Mouse (Mus musculus) thymus, adult 18-20 months (tissue): ENCODE measurements around the gene Tsr3.
"Not testable (repeated sequence)": the region's sequence is repeated elsewhere in the genome, so short reads cannot be mapped to it uniquely, and the experiment has no call there.

Source experiments
- DNase-seq, 2 experiments: peaks; one replicate each; pipeline ENCODE4 v3.0.0; 2022; ENCODE audit warnings: mixed read lengths in 2 of 2

Tsr3 gene

GRCm38 (mm10) chr17:25239695-25240636, at the start of gene Tsr3, which contains the start of gene Gnptg:
Gene Tsr3, plus strand, starts transcription at chr17:25240170.
Gene Gnptg, minus strand, starts transcription at chr17:25240124.
- peak; percentile 77 to 83 for DNase-seq

GRCm38 (mm10) chr17:25202401-25202800, 37.6 kb upstream of the Tsr3 start:
- DNase-seq: no peak

- no peak for DNase-seq
Measured at GRCm38 (mm10) chr17:25210006-25210405, 30.0 kb upstream of the Tsr3 start.

DNA sequence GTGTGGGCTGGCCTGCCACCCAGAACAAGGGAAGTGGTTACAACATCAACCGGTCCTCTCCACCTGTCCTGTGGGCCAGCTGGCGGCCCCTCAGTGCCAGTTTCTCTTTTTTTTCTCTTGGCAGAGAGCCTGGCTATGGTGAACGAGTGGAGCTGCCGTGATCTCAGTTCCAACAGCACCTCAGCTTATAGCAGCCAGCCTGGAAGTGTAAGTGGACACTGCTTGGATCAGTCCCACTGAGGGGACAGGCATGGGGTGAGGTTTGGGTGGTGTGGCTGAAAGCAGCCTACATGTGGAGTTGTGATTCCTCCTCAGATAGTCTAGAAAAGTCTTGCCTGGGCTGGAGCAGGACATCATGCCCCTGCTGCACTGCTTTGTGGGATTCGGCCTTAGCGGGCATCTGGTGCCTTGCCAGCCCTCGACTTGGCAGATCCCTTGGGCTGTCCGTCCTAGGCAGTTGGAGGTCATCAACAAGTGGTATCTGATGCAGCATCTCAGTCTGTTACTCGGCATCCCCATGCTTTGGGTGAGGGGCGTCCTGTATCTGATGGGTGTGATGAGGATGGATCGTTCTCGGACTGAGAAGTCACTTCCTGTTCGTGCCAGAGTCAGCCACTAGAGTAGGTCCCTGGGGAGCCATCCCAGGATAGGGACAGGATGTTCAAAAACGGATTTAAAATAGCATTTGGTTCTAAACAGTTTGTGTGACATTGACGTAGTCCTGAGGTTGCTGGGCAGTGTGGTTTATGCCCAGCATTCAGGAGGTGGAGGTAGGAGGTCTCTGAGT, 29.1 kb upstream of the Tsr3 start:
- DNase-seq: no peak

GRCm38 (mm10) chr17:25211705-25212104, 28.3 kb upstream of the Tsr3 start:
- DNase-seq: no peak

- no peak for DNase-seq
Measured at GRCm38 (mm10) chr17:25215431-25215830, 24.5 kb upstream of the Tsr3 start.

DNA sequence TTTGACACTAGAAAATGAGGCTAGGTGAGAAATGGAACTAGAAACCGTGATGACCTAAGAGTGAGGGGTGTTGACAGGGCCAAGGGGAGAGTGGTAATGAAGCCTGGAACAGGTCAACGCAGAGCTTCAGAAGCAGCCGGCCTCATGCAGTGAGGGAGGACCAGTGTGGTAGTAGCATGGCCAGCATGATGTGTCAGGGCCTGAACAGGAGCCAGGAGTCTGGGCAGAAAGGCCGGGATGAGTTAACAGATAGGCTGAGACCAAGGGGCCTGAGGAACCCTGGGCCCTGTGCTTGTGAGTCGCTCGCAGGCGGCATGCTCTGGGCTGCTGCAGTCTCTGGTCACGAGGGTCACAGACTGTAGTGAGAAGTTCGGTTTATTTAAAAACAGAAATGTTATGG, 21.0 kb upstream of the Tsr3 start:
- no peak for DNase-seq

GRCm38 (mm10) chr17:25219492-25220295, 20.3 kb upstream of the Tsr3 start:
- peak in 1 of 2 experiments; percentile 44 for DNase-seq

DNA sequence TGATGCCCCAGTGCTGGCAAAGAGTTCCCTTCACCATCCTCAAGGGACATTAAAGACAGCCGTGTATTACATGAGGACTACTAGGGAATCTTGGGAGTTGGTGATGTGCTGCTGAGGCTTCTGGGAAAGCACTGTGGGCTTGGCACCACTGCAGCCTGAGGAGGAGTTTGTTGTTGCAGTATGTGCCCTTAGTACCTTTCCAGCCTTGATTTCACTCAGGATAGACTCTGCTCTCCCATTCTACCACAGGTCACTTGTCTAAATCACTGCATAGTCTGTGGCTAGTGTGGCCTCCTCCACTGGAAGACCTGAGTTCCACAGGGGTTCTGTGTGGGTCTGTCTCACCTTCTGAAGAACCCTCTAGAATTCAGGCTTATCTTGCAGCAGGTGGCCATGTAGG, 19.2 kb upstream of the Tsr3 start:
- no peak for DNase-seq

DNA sequence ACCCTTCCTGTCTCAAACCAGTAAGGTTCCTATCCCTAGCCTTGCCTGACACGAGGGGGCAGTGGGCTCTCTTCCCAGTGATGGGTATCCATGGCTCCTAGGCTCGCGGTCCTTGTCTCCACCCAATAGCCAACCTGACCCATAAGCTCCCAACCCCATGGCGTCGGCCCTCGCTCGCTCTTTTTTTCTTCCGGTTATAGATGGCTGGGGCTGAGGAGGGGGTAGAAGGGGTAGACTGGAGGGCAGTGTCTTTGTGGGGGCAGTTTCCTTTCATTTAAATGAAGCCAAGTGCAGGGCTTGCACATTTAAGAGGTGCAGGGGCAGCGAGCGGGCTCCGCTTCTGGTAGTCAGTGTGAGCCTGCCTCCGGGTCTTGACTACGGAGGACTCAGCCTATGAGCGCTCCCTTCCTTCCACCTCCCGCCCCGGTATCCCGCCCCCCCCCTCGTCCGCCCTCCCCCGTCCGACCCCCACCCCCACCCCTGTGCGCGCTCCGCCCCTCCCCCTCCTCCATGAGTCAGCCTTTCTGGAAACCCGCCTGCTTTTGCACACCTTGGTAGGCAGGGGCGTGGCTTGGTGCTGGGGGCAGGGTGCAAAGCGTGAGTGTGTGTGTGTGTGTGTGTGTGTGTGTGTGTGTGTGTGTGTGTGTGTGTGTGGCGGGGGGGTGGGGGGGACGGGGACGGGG, 18.0 kb upstream of the Tsr3 start:
- peak; percentile 66 to 76 for DNase-seq

DNA sequence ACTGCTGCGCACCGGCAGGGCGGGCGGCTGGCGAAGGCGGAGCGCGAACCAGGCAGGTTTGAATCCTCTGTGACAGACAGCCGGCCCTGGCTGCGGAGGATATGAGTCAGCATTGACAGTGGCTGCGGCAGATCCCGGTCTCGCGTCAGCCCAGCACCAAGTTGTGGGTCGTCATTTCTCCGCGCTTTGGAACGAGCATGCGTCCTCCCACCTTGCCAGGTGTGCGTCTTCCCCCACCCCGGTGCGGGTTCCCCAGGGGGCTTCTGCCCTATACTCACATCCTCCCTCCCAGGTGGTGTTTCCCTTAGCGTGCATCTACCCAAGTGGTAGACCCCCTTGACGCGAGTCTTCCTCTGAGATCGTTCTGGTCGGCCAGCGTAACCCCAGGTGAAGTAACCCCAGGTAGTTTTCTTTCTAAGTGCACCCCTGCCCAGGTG, 17.4 kb upstream of the Tsr3 start:
- DNase-seq: peak; percentile 49 to 65

DNA sequence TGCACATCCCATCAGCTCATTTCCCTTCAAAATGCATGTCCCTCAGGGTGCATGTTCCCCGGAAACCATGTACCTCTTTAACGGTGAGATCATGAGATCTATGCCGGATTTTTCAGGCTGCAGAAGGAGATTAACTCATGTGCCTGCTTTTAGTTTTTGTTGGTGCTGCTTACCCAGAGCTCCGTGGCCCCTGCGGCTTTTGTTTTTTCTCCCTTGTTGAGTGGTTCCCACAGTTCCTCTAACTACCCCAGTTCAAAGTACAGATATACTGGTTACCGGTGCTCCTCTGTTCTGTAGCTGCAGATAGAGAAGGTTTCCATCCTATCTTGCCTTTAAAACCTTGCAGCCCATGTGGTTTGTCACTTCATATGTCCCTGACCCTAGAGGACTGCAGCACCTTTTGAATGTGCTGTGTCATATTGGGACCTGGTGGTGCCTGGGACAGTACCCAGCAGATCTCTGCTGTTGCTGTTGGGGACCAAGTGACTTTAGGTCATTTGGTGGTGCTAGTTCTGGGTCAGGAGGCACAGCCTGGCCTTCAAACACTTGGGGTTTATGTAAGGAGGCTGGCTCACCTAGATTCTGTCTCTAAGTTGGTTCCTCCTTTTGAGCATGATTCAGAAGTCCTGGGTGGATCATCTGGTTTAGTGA, 16.9 kb upstream of the Tsr3 start:
- DNase-seq: no peak

DNA sequence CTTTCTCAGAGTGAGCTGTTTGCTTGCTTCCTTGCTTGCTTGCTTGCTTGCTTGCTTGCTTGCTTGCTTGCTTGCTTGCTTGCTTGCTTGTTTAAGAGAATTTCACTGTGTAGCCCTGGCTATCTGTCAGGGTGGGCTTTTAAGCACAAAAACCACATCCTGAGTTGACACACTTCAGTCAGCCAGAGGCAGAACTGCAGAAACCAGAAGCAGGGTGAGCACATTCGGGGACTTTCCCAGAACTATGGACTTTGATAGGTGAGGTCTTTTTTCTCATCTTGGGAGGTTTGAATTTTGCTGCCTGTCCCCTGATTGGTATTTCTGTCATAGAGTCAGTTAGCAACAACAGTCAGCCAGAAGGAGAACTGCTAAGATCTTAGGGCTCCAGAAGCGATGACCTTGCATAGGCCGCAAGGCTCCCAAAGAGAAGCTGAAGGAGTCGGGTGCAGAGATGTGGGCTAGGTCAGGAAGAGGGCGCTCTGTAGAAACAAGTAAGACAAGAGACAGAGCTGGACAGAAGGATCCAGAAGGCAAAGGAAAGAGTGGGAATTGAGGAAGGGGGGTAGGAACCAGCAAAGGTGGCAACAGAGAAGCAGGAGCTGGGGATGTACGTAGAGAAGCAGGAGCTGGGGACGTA, 15.3 kb upstream of the Tsr3 start:
- DNase-seq: peak in 1 of 2 experiments; percentile 59

DNA sequence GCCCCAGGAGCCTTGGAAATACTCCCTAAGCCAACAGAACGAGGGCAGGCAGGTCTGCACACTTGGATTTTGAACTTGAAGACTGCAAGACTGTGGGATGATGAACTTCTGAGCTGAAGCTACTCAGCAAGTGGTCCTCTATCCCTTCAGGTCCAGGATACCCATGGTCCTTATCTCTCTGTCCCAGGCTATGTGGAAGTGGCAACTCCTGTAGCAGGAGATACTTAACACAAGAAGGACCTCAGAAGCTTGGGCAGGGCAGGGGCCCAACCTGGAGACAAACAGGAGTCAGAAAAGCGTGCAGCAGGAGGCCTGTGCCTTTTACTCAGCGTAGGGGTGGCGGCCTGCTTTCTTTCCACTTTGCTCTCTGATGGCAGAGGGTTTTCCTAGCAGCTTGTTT, 14.3 kb upstream of the Tsr3 start:
- DNase-seq: no peak

GRCm38 (mm10) chr17:25227991-25228390, 12.0 kb upstream of the Tsr3 start:
- DNase-seq: no peak

DNA sequence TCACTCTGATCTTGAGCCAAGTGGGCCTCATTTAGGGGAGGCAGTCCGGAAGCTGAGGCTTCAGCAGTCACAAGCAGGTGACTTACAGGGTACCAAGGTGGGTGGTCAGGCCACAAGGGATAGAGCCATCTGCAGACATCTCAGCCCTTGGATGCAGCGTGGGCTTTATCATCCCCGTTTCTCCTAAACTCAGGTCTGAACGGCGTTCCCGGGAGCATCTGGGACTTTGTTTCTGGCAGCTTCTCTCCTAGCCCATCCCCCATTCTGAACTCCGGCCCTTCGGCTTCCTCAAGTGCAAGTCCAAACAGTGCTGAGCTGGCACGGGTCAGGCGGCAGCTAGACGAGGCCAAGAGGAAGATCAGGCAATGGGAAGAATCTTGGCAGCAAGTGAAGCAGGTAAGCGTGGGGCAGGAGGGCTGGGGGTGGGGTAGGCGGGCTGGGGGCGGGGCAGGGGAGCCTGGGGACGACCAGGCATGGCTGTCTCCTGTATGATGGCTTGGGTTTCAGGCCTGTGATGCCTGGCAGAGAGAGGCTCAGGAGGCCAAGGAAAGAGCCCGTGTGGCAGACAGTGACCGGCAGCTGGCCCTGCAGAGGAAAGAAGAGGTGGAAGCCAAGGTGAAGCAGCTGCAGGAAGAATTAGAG, 9.8 kb upstream of the Tsr3 start:
- DNase-seq: not testable (repeated sequence)

DNA sequence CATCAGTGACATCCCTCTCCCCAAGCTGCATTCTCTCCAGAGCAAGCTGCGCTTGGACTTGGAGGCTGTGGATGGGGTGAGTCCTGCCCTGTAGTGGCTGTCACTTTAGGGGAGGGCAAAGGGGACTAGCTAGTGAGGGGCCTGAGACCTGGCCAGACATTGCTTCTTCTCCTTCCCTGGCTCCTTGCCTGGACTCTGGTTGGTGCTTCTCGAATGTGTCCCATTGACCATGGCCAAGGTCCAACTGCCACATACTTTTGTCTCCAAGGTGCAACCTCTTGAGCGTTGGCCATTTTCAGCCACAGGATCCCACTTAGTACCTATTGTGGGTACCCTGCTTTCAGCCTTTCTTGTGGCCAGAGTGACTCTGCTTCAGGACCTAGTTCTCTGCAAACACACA, 9.3 kb upstream of the Tsr3 start:
- DNase-seq: no peak

- not testable (repeated sequence) for DNase-seq
Measured at GRCm38 (mm10) chr17:25231621-25232020, 8.3 kb upstream of the Tsr3 start.

- DNase-seq: no peak
Measured at GRCm38 (mm10) chr17:25235635-25236034, 4.3 kb upstream of the Tsr3 start.

DNA sequence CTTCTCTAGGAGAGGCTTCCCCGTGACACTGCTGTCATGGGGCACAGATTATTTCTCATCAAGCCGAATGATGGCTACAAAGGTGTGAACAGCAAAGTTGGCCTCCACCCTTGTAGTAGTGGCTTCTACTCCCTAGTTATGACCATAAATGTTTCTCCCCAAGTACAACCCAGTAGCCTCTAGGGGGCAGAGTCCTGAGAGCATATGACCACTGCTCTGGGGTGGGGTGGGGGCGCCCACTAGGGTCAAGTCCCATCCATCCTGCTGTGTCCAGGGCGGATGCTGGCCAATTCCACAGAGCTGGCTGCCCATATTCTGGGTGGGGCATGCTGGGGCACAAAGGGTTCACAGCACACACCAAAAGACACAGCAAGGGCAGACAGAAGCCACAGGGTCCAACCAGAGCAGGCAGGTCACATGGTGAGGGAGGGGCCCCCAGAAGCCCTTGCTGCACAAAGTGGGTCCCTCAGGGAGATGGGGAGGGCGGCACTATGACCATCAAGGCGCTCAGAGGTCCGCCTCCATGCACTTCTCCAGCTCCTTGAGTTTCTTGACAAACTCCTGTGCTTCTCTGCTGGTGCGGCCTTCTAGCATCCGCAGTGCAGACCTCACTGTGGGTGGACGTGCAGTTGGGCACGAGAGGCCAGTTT, 3.3 kb downstream of the Tsr3 start:
- no peak for DNase-seq
